25 mouse cellular contexts compared by ENCODE assay signal in genomic region chr1:64831552-64831951, GRCm38 (mm10).
"Had no signal": no experiment of that assay in that cellular context is flagged by ENCODE, and none has a peak within 500 bp of the region (broad histone marks: within the 10 kb centered on the region; RNA-seq: fewer than 3 reads in every experiment).

No protein-coding gene starts in this region.

- H3K4me3 ChIP-seq: heart, adult 2 months; heart, embryonic 13.5 days; heart, embryonic 15.5 days; hindbrain, embryonic 13.5 days; limb, embryonic 13.5 days; limb, embryonic 15.5 days; liver, embryonic 13.5 days; liver, embryonic 15.5 days had no signal

- H3K4me1 ChIP-seq: hindbrain, embryonic 13.5 days; limb, embryonic 15.5 days; liver, embryonic 15.5 days had no signal

- H3K4me2 ChIP-seq: heart, embryonic 11.5 days; heart, embryonic 13.5 days; heart, embryonic 15.5 days; hindbrain, embryonic 13.5 days; limb, embryonic 13.5 days; limb, embryonic 15.5 days; liver, embryonic 11.5 days; liver, embryonic 13.5 days; liver, embryonic 15.5 days had no signal

- ATAC-seq: hindbrain, embryonic 16.5 days; inflammation-experienced regulatory T-cells, adult 6 months had no signal

- DNase-seq: gastrocnemius, postnatal 14 days; gastrocnemius, postnatal 36 days; heart, adult 11 months; heart, adult 2 months; heart, postnatal 14 days; heart, postnatal 36 days; kidney, adult 18-20 months; kidney, adult 8-10 months; kidney, postnatal 14 days; kidney, postnatal 36 days; layer of hippocampus, adult 9-11 months; layer of hippocampus, postnatal 36 days; left cerebral cortex, postnatal 4 days; liver, embryonic 13.5 days had no signal

- H3K9me3 ChIP-seq: heart, embryonic 13.5 days; heart, embryonic 15.5 days; hindbrain, embryonic 13.5 days; limb, embryonic 13.5 days; limb, embryonic 15.5 days; liver, embryonic 13.5 days; liver, embryonic 15.5 days had no signal

- H3K9ac ChIP-seq: heart, embryonic 13.5 days; heart, embryonic 15.5 days; hindbrain, embryonic 13.5 days; limb, embryonic 13.5 days; limb, embryonic 15.5 days; liver, embryonic 13.5 days; liver, embryonic 15.5 days had no signal

- H3K27ac ChIP-seq: heart, adult 2 months; heart, embryonic 13.5 days; heart, embryonic 15.5 days; hindbrain, embryonic 13.5 days; kidney, postnatal 0 days; limb, embryonic 13.5 days; limb, embryonic 15.5 days; liver, embryonic 13.5 days; liver, embryonic 15.5 days had no signal

- H3K36me3 ChIP-seq: heart, embryonic 13.5 days; heart, embryonic 15.5 days; hindbrain, embryonic 13.5 days; limb, embryonic 13.5 days; limb, embryonic 15.5 days; liver, embryonic 13.5 days; liver, embryonic 15.5 days had no signal

- H3K27me3 ChIP-seq: heart, embryonic 13.5 days; heart, embryonic 15.5 days; hindbrain, embryonic 13.5 days; limb, embryonic 13.5 days; limb, embryonic 15.5 days; liver, embryonic 13.5 days; liver, embryonic 15.5 days had no signal
